Mouse (Mus musculus): ENCODE measurements around the gene Enox1.

DNA sequence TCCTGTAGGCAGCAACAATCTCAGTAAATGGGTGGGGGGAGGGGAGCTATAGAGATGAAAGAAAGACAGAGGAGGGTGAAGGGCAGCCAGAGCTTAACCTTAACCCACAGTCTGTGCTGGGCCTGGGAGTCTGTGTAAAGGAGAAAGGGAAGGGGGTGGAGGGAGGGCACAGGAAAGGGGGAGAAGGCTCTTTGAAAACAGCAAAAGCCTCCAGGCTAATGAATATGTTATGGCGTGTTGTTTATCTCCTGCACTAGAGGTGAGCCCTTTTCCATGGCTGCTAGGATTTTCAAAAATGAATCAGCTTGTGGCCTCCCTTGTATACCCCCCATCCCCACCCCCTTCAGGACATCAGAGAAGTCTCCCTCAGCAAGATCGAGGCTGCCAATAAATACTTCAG lies 225.0 kb downstream of the Enox1 start:
- no peak for TF ChIP-seq POLR2A (IDR thresholded peaks at IDR 0.05; ENCODE audit: low read depth, low read length)
- TF ChIP-seq ZC3H11A (IDR thresholded peaks at IDR 0.05; ENCODE audit: low read depth, low read length), result no peak
- no peak for TF ChIP-seq CTCF (conservative IDR thresholded peaks at IDR 0.05 in 1 of 2, IDR thresholded peaks at IDR 0.05 in 1 of 2; ENCODE audit: low read depth in 2 of 2, low read length in 2 of 2)
- no peak for TF ChIP-seq MAX (IDR thresholded peaks at IDR 0.05; ENCODE audit: low read length)
- no peak for TF ChIP-seq IRF4 (IDR thresholded peaks at IDR 0.05; ENCODE audit: low read depth, low read length)
- no peak for TF ChIP-seq ZNF384 (IDR thresholded peaks at IDR 0.05; ENCODE audit: low read depth, low read length)
- no peak for TF ChIP-seq EP300 (IDR thresholded peaks at IDR 0.05; ENCODE audit: low read length)
- no peak for TF ChIP-seq UBTF (IDR thresholded peaks at IDR 0.05; ENCODE audit: low read depth, low read length)
- TF ChIP-seq USF2 (conservative IDR thresholded peaks at IDR 0.05; ENCODE audit: low read depth, low read length), result no peak
- TF ChIP-seq GABPA (IDR thresholded peaks at IDR 0.05; ENCODE audit: insufficient replicate concordance, low read depth, low read length), result no peak
- TF ChIP-seq SIN3A (IDR thresholded peaks at IDR 0.05; ENCODE audit: low read length), result no peak
- no peak for TF ChIP-seq KAT2A (IDR thresholded peaks at IDR 0.05; ENCODE audit: insufficient replicate concordance, low read length)
